Mouse (Mus musculus) C2C12 (cell line): ENCODE results near the gene Tmem219. TPM values are rescaled to one million over a fixed set of nuclear protein-coding genes. Genes with fewer than 3 reads are reported as not detected.
"Not testable (repeated sequence)": the region's sequence is repeated elsewhere in the genome, so short reads cannot be mapped to it uniquely, and the experiment has no call there.

Source experiments
- H3K27me3 ChIP-seq: one replicate; pipeline ENCODE4 v1.6.1; 2011; ENCODE audit not compliant: control insufficient read depth, insufficient read depth, insufficient read length
- H3K36me3 ChIP-seq: one replicate; pipeline ENCODE4 v1.6.1; 2011; ENCODE audit not compliant: control insufficient read depth, insufficient read depth
- H3K4me3 ChIP-seq: one replicate; pipeline ENCODE4 v1.5.1; 2011; ENCODE audit warnings: mild to moderate bottlenecking, control low read depth; ENCODE audit not compliant: poor library complexity, insufficient read depth, severe bottlenecking
- H3K79me2 ChIP-seq: one replicate; pipeline ENCODE4 v1.6.1; 2011; ENCODE audit not compliant: control insufficient read depth, insufficient read depth
- H3K79me3 ChIP-seq: one replicate; pipeline ENCODE4 v1.6.1; 2011; ENCODE audit warnings: low read depth, control low read depth
- H3ac ChIP-seq: one replicate; pipeline ENCODE3; 2011; ENCODE audit warnings: low read depth; ENCODE audit not compliant: control insufficient read depth, insufficient read length
- CEBPB ChIP-seq: IDR thresholded peaks from one replicate; pipeline ENCODE4 v1.6.1; 2011; ENCODE audit warnings: low read depth, mild to moderate bottlenecking, control low read depth, moderate library complexity
- CTCF ChIP-seq: IDR thresholded peaks from one replicate; pipeline ENCODE4 v1.5.1; 2011; ENCODE audit not compliant: control insufficient read depth, insufficient read depth, insufficient read length
- FOSL1 ChIP-seq: IDR thresholded peaks from one replicate; pipeline ENCODE4 v1.8.0; 2011; ENCODE audit warnings: mild to moderate bottlenecking, low read length; ENCODE audit not compliant: poor library complexity, insufficient read depth, severe bottlenecking
- MAX ChIP-seq: IDR thresholded peaks from one replicate; pipeline ENCODE4 v1.6.1; 2011; ENCODE audit warnings: mild to moderate bottlenecking, control low read depth
- MYOD1 ChIP-seq: IDR thresholded peaks from one replicate; pipeline ENCODE4 v1.6.1; 2011; ENCODE audit warnings: low read depth; ENCODE audit not compliant: control insufficient read depth, insufficient read length
- MYOG ChIP-seq: IDR thresholded peaks from one replicate; pipeline ENCODE4 v1.6.1; 2011; ENCODE audit not compliant: control insufficient read depth, insufficient read length; ENCODE audit errors: extremely low read depth
- USF1 ChIP-seq: IDR thresholded peaks from one replicate; pipeline ENCODE4 v1.6.1; 2011; ENCODE audit warnings: low read depth, mild to moderate bottlenecking, control low read depth, moderate library complexity
- polyA plus RNA-seq: library from polyadenylated mRNA; unstranded; fragments of >200 nt; fragmentation: generic; extraction: Trizol; gene quantifications from one replicate; pipeline ENCODE4 v1.2.1, GENCODE M21; 2012; ENCODE audit warnings: missing spikeins

Tmem219 gene
- polyA plus RNA-seq, 1 experiment, result 26.7 TPM

DNA sequence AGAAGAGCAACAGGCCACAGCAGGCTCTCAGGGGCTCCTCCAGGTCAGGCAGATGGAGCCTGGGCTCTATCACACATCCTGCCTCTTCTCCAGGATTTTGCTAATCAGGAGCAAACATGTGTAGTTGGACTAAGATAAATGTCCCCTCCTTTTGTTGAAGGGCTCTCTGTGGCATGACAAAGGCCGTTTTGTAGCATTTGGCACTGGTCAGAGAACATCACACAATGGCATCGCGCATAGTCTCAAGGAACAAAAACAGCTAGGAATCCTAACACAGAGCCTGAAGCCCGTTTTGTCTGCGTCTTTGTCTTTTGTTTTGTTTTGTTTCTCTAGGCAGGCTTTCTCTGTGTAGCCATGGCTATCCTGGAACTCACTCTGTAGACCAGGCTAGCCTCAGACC is 1.3 kb upstream of the Tmem219 start:
- peaks cover 2% of the 10 kb centered on the region for H3K79me2 ChIP-seq
- TF ChIP-seq USF1 (no peak), MAX (no peak), FOSL1 (no peak), CTCF (no peak), CEBPB (no peak), MYOG (no peak), MYOD1 (no peak)
- H3K36me3 ChIP-seq, result no peaks in the 10 kb centered on the region
- no peak overlapping the region for H3ac ChIP-seq
- peaks cover 3% of the 10 kb centered on the region for H3K27me3 ChIP-seq
- H3K79me3 ChIP-seq, result no peaks in the 10 kb centered on the region
- no peak overlapping the region for H3K4me3 ChIP-seq

DNA sequence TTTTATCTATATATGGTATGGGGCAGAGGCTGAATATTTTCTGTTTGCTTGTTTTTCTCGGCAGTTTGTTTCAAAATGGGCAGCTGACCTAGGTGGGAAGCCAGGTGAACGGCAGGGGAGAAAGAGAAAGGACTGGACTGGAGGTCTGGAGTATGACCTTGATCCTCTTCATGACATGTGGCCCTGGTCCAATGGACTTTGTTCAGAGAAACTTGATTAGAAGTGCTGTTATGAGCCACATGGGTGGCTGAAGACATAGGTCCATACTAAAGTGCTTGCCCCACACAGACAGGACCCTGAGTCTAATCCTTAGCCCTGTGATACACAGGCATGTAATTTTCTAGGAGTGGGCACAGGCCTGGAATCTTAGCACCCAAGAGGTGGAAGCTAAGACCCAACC is 1.2 kb downstream of the Tmem219 start:
- Histone ChIP-seq H3K36me3 (no peaks in the 10 kb centered on the region), H3K79me3 (no peaks in the 10 kb centered on the region), H3K79me2 (no peaks in the 10 kb centered on the region), H3ac (no peak overlapping the region), H3K27me3 (peaks cover 6% of the 10 kb centered on the region), H3K4me3 (no peak overlapping the region)
- TF ChIP-seq MYOG (no peak), FOSL1 (no peak), USF1 (no peak), CEBPB (no peak)

DNA sequence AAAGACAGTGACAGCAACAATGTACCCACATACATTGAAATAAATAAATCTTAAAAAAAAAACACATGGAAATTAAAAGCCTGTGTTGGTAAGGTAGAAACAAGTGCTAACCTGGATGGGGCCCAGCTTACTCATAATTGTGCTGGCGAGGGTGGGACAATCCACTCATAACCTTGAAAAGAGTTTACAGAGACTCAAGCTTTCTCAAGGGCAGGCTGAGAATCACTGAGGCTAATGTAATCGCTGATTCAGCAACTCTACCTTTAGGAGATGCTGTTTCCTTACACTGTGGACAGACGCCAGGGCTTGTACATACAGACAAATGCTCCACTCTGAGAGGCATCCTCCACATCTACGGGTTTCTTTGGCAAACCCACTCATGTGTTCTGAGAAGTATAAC is 2.7 kb downstream of the Tmem219 start:
- H3K79me3 ChIP-seq, result no peaks in the 10 kb centered on the region
- no peak for TF ChIP-seq FOSL1
- TF ChIP-seq MYOG, result no peak
- H3K4me3 ChIP-seq, result no peak overlapping the region
- no peak overlapping the region for H3ac ChIP-seq
- no peaks in the 10 kb centered on the region for H3K79me2 ChIP-seq
- peaks cover 11% of the 10 kb centered on the region for H3K27me3 ChIP-seq
- H3K36me3 ChIP-seq, result no peaks in the 10 kb centered on the region

DNA sequence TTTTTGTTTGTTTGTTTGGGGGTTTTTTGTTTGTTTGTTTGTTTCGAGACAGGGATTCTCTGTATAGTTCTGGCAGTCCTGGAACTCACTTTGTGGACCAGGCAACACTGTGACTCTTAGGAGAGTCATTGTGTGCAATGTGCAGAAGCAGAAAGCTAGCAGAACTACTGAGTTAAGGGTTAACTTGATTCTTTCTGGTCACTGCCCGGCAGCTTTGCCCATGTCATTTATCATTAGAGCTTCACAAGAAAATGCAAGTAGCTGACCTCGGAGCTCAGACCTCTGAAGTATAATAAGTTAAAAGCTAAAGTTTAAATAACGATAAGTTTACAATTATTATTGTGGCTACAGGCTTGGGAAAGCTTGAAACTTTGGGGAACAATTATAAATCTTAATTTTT is 4.4 kb downstream of the Tmem219 start:
- not testable (repeated sequence) for H3K4me3 ChIP-seq, H3ac ChIP-seq, H3K79me2 ChIP-seq, H3K79me3 ChIP-seq, H3K36me3 ChIP-seq
- H3K27me3 ChIP-seq, result peaks cover 11% of the 10 kb centered on the region

DNA sequence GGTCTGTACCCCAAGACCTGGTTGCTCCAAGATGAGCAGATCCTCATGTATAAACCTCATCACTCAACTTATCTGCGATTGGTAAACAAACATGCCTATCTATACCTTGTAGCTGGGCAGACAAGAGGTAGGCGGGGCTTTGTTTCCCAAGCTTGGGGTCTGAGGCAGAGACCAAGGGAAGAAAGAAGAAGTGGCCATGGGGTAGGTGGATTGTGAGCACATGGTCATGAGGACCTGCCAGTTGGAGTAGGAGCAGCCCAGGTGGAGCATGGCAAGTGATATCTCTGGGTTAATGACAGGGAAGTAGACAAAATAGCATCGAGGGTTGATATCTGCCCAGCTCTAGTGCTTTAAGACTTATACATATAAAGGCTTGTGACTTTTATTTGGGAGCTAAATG is 7.9 kb downstream of the Tmem219 start:
- Histone ChIP-seq H3K27me3 (peaks cover 18% of the 10 kb centered on the region), H3K79me3 (no peaks in the 10 kb centered on the region), H3K79me2 (no peaks in the 10 kb centered on the region), H3K36me3 (no peaks in the 10 kb centered on the region), H3K4me3 (no peak overlapping the region), H3ac (no peak overlapping the region)
- no peak for TF ChIP-seq CTCF
- no peak for TF ChIP-seq MYOD1
- no peak for TF ChIP-seq MYOG
- TF ChIP-seq CEBPB, result no peak
- TF ChIP-seq MAX, result no peak
- TF ChIP-seq FOSL1, result no peak
- TF ChIP-seq USF1, result no peak

DNA sequence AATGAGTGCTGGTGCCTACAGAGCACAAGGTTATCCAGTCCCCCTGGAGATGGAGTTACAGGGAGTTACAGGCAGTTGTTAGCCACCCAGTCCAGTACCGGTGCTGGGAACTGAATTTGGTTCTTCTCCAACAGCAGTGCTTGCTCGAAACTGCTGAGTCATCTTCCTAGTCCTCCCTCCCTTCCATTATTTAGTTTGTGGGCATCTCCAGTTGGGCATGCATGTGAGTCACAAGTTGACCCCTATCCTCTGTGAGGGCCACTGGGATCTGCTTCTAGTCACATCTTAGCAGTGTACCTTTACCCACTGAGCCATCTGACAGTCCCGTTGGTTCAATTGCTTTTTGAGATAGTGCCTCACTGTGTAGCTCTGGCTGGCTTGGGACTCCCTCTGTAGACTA is 17.1 kb downstream of the Tmem219 start:
- Histone ChIP-seq H3K36me3 (no peaks in the 10 kb centered on the region), H3K79me3 (no peaks in the 10 kb centered on the region), H3ac (no peak overlapping the region), H3K79me2 (no peaks in the 10 kb centered on the region), H3K4me3 (no peak overlapping the region), H3K27me3 (no peaks in the 10 kb centered on the region)
- no peak for TF ChIP-seq MAX
- TF ChIP-seq MYOD1, result no peak
- no peak for TF ChIP-seq FOSL1
- no peak for TF ChIP-seq MYOG
- TF ChIP-seq CEBPB, result no peak
- no peak for TF ChIP-seq USF1
- TF ChIP-seq CTCF, result no peak

DNA sequence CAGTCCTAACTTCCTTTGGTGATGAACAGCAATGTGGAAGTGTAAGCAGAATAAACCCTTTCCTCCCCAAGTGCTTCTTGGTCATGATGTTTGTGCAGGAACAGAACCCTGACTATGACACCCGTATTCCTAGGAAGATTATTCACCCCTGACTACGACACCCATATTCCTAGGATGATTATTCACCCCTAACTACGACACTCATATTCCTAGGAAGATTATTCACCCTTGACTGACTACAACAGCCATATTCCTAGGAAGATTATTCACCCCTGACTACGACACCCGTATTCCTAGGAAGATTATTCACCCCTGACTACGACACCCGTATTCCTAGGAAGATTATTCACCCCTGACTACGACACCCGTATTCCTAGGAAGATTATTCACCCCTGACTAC is 22.9 kb downstream of the Tmem219 start:
- H3K4me3 ChIP-seq, H3K79me3 ChIP-seq, H3K36me3 ChIP-seq, H3K27me3 ChIP-seq, H3K79me2 ChIP-seq, H3ac ChIP-seq: not testable (repeated sequence)
